Mouse (Mus musculus) heart, postnatal 25 days (tissue): ENCODE measurements around the gene Pdzrn3. TPM values are rescaled to one million over a fixed set of nuclear protein-coding genes. Genes with fewer than 3 reads are reported as not detected.

Experiments
- DNase-seq: peaks from one replicate; pipeline ENCODE4 v3.0.0; 2022; ENCODE audit warnings: low spot score
- intact Hi-C: fragments of 180-260 bp; cut with DNase I; formaldehyde crosslinking; loops from one replicate; pipeline ENCODE4 v1.15.1; 2025
- total RNA-seq, 2 experiments: library from RNA; stranded (reverse); gene quantifications; 2 replicates each; pipeline ENCODE4 v1.2.3; 2021

Gene Pdzrn3
- total RNA-seq, 2 experiments from 2014 or later, result 28.6 to 35.5 TPM

DNA sequence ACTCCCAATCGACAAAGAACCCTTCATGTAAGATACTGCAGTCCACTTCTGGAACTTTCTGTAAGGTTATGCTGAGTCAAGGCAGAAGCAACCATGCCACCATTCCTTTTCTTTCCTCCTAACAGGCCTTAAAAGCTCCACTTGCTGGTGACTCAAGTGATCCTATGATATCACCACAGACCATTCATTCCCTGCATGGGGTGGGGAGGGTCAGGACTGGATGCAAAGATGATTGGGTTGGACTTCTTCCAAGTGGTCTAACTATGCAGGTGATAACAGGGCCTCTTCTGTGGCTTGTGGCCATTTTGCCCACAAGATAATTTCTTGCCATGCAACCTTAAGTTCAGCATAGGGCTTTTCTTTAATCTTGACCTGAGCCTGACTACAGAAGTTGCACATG, 42.0 kb downstream of the Pdzrn3 start:
- intact Hi-C loops, result no loop called here

DNA sequence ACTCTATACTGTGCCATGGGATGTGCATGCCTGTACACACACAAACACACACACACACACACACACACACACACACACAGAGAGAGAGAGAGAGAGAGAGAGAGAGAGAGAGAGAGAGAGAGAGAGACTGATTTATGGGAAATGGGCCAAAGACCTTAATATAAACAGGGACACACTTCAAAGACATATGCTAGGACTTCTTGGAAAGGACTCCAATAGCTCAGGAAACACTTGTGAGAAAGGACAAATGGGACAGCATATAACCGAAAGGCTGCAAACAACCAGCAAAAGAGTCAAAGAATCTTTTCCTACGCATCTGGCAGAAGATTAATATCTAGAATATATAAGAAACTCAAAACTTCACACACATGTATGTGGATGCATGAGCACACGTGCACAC, 43.2 kb downstream of the Pdzrn3 start:
- intact Hi-C loops, result no loop called here
- no peak for DNase-seq

More for the DNA sequence above, 42.0 kb downstream of the Pdzrn3 start:
- DNase-seq, result no peak

DNA sequence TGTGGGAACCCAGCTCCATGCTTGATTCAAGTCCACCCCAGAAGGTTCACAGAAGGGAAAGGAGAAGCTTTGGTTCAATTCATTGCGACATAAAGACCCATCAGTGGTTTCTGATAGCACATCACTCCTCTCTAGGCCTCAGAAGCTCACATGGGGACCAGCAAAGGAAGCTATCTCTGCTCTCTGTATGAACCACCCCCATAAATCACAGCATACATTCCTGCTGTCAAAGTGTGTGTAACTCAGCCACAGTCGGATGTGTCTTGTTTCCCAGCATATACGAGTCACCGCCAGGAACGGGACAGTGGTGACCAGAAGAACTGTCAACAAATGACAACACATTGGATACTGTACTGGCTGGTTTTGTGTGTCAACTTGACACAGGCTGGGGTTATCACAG, 47.3 kb downstream of the Pdzrn3 start:
- no peak for DNase-seq
- intact Hi-C loops, result no loop called here

DNA sequence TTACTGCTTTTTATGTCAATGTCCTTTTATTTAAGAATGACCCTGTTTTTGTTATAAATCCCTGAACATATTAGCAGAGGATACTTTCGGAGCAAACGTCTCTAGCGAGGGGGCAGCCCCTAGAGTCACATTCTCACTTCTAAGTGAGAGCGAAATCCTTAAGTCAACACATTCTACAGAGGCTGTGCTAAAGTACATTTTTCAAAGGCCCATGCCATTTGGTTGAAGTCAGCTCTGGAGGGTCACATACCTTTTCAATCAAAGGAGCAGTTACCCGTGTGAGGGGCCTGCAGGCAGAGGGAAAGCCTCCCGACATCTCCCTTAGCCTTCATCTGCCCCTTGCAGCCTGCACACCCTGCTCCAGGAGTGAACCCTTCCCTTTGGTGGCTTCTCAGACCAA, 48.2 kb downstream of the Pdzrn3 start:
- no peak for DNase-seq
- intact Hi-C loops, result loop anchor here (5.0 kb wide), 1 partner anchor 38 kb away; no protein-coding TSS in a partner anchor

DNA sequence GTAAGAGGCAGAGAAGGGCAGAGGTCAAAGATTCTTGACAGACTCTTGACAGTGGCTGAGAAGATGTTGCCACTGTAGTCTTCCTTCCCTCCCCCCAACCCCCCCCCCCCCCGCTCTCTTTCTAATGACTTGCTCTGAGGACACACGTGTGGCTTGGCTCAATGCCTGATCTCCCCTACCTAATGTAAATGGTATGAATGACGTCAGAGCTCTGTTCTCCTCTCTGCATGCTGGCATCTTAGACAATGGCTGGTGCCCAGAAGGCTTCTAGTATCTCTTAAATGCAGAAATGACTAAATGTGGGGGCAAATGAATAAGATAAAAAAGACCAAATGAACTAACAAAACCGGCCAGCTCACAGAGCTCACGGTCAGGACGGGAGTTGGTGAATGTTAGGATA, 49.2 kb downstream of the Pdzrn3 start:
- DNase-seq, result no peak
- intact Hi-C loops, result loop anchor here (5.0 kb wide), 1 partner anchor 39 kb away; no protein-coding TSS in a partner anchor

DNA sequence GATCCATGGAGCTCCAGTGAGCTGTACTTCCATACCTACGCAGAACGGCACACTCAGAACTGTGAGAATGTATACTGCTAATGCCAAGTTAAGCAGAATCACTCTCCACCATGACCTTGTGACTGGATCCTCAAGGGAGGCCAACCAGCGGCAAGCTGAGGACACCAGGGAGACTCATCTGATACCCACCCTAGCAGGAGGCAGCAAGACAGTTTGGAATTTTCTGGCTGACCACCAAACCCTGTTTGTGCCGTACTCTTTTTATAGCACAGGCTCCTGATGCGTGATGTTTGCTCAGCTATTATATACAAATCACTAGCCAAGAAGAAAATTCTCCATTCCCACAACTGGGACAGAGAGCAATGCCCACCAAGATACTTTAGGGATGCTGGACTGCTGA, 50.0 kb downstream of the Pdzrn3 start:
- no peak for DNase-seq
- intact Hi-C loops, result loop anchor here (5.0 kb wide), 1 partner anchor 40 kb away; no protein-coding TSS in a partner anchor

DNA sequence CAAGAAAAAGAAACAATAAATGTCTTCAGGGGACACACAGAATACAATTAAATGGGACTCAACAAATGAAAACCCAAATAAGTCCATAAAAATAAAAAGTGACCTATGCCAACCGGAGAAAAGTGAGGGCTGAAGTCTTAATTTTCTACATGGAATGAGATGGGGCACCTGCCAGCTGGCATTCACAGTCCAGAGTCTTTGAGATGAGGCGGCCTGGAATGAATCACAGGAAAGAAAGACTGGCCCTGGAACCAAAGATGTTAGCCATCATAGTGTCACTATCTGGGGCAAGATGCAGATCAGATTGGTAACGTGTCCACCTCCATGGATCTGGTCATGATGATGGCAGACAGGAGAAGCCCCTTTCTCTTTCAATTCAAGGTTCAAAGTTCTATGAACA, 50.5 kb downstream of the Pdzrn3 start:
- intact Hi-C loops, result loop anchor here (5.0 kb wide), 1 partner anchor 40 kb away; no protein-coding TSS in a partner anchor
- no peak for DNase-seq

DNA sequence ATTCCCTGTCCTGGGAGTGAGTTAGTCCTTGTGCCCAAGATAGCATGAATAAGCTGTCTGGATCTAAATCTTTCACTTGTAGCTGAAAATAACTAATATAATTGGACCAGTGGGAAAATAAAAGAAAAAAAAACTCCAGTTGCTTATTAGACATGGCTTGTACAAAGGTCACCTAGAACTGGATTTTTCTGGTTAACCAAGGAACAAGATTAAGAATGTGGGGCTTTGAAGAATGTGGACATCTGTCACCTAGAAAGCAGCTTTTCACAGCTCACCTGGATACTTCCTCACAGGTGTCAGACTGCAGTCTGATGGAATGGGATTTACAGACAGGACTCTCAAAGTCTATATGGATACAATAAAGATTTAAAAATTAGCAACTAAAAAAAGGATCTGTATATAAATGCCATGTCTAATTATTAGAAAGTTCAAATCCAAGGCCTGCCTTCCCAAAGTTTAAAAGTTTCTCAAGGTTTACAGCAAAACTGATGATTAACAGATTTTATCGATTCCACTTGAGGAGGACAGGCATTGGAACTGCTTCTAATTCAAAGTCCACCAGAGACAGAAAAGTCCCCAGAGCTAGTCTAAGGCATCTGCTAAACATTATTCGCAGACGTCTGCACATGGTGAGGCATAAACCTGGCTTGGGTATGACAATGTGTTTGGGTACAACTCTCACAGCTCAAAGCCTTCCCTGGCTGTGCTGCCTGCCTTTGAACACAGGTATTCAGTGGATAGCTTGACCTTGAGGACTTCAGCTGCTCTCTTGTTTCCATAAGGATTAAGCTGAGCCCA, 51.7 kb downstream of the Pdzrn3 start:
- intact Hi-C loops, result loop anchor here (5.0 kb wide), 1 partner anchor 41 kb away; no protein-coding TSS in a partner anchor
- DNase-seq, result no peak

DNA sequence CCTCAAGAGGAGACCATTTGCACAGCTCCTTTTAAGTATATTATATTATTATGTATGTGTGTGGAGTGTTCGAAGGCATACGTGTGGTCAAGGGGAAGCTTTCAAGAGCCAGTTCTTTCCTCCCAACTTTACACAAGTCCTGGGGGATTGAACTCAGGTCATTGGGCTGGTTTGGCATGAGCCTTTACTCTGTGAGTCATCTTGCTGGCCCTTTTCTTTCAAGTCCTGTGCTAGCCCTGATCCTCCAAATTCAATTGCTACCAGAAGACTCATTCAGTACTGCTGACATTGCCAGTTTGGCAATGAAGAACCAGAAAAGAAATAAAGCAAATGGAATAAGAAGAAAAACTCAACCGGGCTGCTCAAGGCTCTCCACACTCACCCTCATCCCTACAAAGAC, 55.1 kb downstream of the Pdzrn3 start:
- intact Hi-C loops, result no loop called here
- DNase-seq, result no peak

DNA sequence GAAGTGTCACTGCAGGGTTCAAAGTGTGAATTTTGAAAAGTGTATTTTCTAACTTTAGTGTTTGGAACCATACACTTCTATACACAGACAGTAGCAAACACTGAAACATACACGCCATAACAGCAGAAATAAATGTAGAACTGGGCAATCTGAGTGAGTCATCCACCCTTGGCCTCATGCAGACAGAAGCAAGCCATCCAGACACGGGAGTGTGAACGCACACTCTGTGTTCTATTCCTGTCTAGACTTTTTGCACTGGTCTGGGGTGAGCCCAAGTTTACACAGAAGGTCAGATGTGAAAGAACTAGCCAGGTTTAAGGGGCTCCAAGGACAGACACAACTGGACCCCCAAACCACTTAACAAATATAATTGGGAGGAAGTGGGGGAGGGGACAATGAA, 57.3 kb downstream of the Pdzrn3 start:
- DNase-seq, result no peak
- intact Hi-C loops, result no loop called here

DNA sequence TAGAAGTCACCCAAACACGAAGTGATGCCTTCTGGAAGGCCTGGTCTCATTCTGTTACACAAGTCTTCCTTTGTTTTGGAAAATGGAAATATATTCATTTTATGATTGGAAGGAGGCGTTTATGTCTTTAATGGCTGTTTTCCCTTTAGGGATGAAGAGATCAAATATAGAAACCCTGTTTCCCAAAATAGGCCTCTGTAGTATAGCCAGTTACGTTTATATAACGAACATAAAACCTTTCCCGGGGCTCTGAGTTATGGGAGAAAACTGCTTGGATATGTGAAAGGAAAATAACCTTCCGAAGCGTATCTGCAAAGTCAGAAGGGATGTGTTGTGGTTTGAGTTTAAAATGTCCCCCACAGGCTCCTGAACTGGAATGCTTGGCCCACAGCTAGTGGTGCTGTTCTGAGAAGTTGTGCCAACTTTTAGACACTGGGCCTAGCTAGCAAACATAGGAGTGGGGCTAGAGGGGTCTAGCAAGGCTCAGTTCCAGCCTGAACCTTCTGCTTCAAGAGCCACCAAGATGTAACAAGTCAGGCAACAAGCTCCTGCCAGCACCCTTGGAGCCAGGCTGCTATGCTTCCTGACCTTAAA, 58.2 kb downstream of the Pdzrn3 start:
- DNase-seq, result no peak
- intact Hi-C loops, result no loop called here

DNA sequence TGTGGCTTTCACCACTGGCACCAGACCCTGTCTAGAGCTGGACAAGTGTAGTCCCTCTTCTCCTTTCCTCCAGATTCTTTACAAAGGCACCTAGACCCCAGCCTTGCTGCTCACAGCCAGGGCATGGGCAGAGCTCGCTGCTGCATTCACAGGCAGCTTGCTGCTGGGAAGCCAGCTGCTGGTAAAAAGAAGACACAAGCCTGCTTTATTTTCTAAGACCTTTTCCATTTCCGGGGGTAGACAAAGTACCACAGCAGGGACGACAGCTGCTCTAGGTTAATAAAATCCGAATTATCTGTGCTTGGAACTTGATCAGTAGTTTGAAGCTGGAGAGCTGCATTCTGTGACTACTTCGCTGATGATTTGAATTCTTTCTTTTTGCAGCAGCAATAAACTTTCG, 59.2 kb downstream of the Pdzrn3 start:
- no peak for DNase-seq
- intact Hi-C loops, result no loop called here

DNA sequence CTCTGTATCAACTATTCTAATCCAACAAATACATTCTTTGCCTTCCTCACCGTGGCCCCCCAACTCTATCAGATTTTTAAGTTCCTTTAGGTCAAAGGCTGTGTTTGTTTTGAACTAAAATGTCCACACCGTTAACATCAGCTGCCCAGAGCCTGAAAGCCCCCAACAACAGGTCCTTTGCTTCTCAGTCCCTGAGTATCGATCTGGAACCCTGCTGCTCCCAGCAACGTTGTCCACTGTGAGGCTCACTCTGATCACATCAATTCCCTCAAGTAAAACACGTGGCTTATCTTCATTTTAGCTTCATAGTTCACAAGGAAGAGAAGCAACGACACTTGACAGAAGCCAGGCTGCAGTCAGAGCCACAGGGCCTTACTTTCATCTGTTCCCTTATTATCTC, 66.3 kb downstream of the Pdzrn3 start:
- intact Hi-C loops, result no loop called here
- no peak for DNase-seq

DNA sequence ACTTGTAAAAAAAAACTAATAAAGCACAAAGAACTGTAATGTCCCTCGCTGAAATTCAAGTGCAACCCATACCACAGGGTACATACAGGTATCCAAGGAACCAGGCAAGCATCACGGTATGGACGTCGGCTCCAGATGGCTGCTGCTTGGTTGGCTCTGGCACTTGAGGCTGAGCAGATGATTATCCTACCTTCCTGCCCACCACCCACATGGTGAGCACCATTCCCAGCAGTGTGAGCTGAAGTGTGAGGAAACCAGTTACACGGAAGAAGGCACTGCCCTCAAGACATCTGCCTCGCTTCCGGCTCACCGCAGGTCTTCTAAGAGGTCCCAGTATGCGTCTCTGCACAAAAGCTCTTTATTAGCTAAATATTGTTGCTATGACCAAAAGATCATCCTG, 67.2 kb downstream of the Pdzrn3 start:
- intact Hi-C loops, result no loop called here
- DNase-seq, result no peak

DNA sequence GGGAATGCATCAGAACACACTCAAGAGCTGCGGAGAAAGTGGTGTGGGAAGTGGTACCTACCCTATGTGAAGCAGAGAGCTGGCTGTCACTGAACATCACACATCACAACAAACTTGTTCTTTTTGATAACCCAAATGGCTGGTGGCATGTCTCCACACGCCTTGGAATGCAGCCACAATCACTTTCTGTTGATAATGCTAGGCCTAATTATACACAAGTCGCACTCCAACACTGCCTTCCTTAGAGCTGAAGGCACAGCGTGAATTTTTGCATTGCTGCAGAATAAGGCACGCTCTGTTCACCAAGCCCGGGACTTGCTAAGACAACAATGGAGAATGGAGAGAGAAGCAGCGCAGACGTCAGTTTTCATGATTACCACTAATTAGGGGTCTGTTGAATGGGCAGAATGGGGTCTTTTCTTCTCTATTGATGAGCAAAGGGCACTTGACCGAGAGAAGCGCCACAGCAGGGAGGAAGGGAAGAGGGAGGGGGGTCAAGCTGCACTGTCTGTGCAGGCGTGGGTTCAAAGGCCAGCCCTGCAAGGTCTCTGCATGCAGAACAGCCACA, 69.6 kb downstream of the Pdzrn3 start:
- DNase-seq, result no peak
- intact Hi-C loops, result no loop called here

DNA sequence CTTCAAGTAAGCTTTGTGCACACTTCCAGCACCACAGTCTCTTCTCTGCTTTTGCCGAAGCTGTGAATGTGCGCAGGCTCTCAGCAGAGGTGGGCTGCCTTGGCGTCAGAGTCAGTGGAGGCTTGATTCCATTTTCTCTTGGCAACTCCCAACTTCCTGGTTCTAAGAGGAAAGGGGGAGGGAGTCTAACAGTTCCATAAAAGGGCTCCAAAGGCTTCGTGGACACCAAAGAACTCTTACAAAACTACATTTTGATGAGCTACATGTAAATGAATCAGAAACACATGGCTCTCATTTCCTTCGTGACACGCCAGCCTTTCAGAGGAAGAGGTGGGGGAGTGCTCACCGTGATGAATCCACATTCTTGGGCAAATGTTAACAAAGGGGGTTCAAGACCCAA, 70.9 kb downstream of the Pdzrn3 start:
- DNase-seq, result no peak
- intact Hi-C loops, result no loop called here

DNA sequence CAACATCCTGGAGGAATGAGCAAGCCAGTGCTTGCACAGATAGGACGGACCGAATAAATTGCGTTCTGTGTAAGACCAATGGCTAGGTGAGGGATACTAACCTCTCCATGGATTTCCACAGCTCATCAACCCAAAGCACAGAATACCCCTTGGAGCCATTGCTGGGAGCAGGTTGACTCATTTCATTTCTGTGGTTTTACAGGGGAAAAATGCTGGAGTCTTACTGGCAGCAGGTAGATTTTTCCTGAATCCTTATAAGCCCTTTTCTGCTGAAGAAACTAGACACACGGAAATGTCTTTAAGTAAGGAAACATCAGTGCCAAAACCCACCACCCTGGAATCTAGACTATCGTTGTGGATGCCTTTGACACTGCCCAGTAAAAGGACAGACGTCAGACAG, 72.2 kb downstream of the Pdzrn3 start:
- intact Hi-C loops, result no loop called here
- no peak for DNase-seq

DNA sequence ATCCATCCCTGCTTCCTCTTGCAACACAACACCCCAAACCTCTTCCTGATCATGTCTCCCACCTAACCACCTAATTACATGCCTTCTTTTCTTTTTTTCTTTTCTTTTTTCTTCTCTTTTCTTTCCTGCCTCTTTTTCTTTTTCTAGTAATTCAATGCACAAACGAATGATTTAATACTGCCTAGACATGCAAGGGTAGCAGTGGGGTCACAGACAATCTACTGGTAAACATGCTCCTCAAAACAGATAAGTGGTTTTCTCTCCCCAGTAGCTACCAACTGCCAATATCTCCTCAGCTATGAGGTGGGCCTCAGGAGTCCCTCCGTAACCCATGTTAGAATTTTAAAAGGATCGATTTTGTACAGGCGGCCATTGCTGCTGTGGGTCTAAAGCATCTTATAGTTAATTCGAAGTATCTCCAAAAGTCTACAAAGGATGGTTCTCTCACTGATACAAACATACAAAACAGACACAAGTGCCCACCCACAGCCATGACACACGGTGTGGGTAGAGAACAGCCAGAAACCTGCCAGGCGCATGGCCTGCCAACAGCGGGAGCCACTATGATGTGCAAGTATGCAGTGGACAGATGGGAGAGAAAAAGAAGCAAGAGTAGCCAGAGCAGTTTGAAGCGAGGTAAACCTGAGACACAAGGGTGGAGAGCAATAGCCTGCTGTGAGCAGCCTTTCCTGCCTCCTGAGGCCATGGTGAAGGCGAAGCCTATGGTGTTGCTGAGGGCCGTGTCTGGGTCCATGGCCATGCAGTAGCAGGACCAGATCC, 73.5 kb downstream of the Pdzrn3 start:
- intact Hi-C loops, result no loop called here
- no peak for DNase-seq

DNA sequence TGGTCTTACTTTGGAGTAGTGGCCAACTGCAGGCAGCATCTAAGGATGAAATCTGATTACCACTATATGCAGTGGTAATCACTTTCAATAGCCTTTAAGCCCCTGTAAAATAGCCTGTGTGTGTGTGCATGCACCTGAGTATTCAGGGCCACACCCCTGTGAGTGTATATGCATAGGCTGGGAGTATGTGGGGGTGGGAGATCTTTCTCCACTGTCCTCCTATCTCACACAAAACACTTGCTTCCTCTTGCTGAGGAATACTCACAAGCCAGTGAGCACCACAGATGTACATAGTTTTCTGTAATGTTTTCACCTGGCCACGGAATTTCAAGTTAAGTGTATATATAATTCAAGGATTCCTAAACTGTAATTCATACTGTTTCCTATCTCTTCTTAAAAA, 74.2 kb downstream of the Pdzrn3 start:
- intact Hi-C loops, result no loop called here
- DNase-seq, result no peak

DNA sequence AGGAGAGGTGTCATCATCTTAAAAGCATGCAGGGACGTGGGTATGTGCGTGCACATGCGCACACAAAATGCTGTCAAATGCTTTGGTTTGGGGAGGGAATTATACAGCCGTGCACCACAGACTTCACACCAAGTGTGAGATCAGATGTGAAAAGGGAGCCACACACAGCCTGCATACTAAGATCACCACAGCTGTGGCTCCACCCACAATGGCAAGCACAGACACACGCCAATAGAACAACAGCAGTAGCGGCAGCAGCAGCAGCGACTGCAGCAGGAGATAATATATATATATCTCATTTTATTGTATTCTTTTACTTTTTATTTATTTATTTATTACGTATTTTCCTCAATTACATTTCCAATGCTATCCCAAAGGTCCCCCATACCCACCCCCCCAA, 76.5 kb downstream of the Pdzrn3 start:
- no peak for DNase-seq
- intact Hi-C loops, result no loop called here

DNA sequence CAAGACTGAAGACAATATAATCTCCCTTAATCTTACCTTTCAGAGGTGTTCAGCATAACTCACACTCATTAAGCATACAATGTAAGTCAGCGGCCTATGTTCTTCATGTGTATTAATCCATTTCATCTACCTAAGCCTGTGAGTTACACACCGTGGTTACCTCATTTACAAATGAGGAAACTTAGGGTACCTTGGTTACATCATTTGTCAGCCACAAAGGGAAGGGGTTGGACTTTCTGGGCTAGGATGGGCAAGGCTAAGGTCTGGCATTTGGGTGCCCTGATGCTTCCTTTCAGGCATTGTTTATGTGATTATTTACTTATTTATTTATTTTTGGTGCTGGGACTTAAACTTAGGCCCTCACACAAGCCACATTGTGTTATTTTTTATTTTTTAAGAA, 78.3 kb downstream of the Pdzrn3 start:
- DNase-seq, result no peak
- intact Hi-C loops, result no loop called here
